Mouse (Mus musculus) lung, postnatal 36 days (tissue): Measurements from ENCODE around the gene Gm29609.
"Not testable (repeated sequence)": the region's sequence is repeated elsewhere in the genome, so short reads cannot be mapped to it uniquely, and the experiment has no call there.

Experiments used
- DNase-seq: peaks from one replicate; pipeline ENCODE4 v3.0.0; 2022; ENCODE audit warnings: mixed read lengths

Gm29609 gene

GRCm38 (mm10) chr5:31179766-31180630, at the start of gene Gm29609, which contains the start of gene Gtf3c2:
Gene Gm29609 (minus strand): TSS chr5:31179911.
Gene Gtf3c2 (minus strand): TSS chr5:31180144.
- peak; percentile 97 for DNase-seq

- DNase-seq = no peak
Measured at GRCm38 (mm10) chr5:31226641-31227040, 46.9 kb upstream of the Gm29609 start.

- DNase-seq = no peak
Measured at GRCm38 (mm10) chr5:31222696-31223095, 43.0 kb upstream of the Gm29609 start.

- peak; percentile 71 for DNase-seq
Measured at GRCm38 (mm10) chr5:31221304-31221945, 41.7 kb upstream of the Gm29609 start.

GRCm38 (mm10) chr5:31220448-31221303, 41.0 kb upstream of the Gm29609 start, which contains the start of gene Ppm1g:
Gene Ppm1g (minus strand): TSS chr5:31220687.
- DNase-seq = peak; percentile 97

GRCm38 (mm10) chr5:31219911-31220447, 40.3 kb upstream of the Gm29609 start:
- DNase-seq = peak; percentile 32

GRCm38 (mm10) chr5:31219474-31219873, 39.8 kb upstream of the Gm29609 start:
- DNase-seq = no peak

- peak; percentile 35 for DNase-seq
Measured at GRCm38 (mm10) chr5:31219070-31219469, 39.4 kb upstream of the Gm29609 start.

- peak; percentile 40 for DNase-seq
Measured at GRCm38 (mm10) chr5:31218294-31218693, 38.6 kb upstream of the Gm29609 start.

- DNase-seq = not testable (repeated sequence)
Measured at GRCm38 (mm10) chr5:31216554-31216953, 36.8 kb upstream of the Gm29609 start.

GRCm38 (mm10) chr5:31204421-31204820, 24.7 kb upstream of the Gm29609 start:
- no peak for DNase-seq

- no peak for DNase-seq
Measured at GRCm38 (mm10) chr5:31203866-31204265, 24.2 kb upstream of the Gm29609 start.

- no peak for DNase-seq
Measured at GRCm38 (mm10) chr5:31202933-31203332, 23.2 kb upstream of the Gm29609 start.

GRCm38 (mm10) chr5:31201742-31202590, 22.3 kb upstream of the Gm29609 start, which contains the start of gene Zfp513:
Gene Zfp513 (minus strand): TSS chr5:31202303.
- DNase-seq = peak; percentile 99

GRCm38 (mm10) chr5:31201042-31201741, 21.5 kb upstream of the Gm29609 start:
- no peak for DNase-seq

- DNase-seq = no peak
Measured at GRCm38 (mm10) chr5:31200327-31200768, 20.6 kb upstream of the Gm29609 start.

- DNase-seq = no peak
Measured at GRCm38 (mm10) chr5:31199893-31200292, 20.2 kb upstream of the Gm29609 start.

- DNase-seq = no peak
Measured at GRCm38 (mm10) chr5:31199321-31199892, 19.7 kb upstream of the Gm29609 start.

- no peak for DNase-seq
Measured at GRCm38 (mm10) chr5:31198616-31199320, 19.1 kb upstream of the Gm29609 start.

GRCm38 (mm10) chr5:31198170-31198569, 18.5 kb upstream of the Gm29609 start:
- DNase-seq = no peak
